Mouse (Mus musculus): ENCODE data around the gene Meiob.

DNA sequence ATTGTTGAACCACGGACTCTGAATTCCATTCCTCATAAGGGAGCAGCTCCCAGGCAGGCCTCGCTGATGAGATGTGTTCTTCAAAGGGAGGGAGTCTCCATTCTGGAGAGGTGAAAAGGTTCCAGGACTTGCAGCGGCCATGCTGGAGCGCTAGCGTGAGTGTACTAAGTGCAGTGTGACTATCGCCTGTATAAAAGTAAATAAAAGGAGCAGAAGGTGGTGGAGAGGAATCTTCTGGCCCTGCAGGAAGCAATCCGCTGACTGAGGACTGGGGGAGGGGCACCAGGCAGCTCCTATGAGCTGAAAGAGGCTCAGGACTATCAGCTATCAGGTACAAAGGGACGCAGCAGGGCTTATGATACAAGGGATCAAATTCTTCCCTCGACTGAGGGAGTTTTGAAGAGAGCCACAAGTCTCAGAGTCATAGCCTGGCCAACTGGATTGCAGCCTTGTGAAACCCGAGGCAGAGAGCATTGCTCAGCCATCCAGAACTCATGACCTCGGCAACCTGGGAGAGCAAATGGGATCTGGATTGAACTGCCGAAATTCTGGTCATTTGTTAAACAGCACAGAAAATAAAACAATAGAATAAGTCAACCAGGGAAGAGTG lies 37.7 kb upstream of the Meiob start:
- TF ChIP-seq CTCF (IDR thresholded peaks at IDR 0.05; ENCODE audit: borderline replicate concordance, extremely low read depth, insufficient read depth, insufficient read length) = no peak
- no peak for TF ChIP-seq POLR2A (IDR thresholded peaks at IDR 0.05; ENCODE audit: borderline replicate concordance, extremely low read depth, insufficient read depth, insufficient read length, poor library complexity, severe bottlenecking)

Measured in brain, embryonic 14.5 days (tissue).